Mouse (Mus musculus): ENCODE results near the gene Fam160b1.

Fam160b1 gene

DNA sequence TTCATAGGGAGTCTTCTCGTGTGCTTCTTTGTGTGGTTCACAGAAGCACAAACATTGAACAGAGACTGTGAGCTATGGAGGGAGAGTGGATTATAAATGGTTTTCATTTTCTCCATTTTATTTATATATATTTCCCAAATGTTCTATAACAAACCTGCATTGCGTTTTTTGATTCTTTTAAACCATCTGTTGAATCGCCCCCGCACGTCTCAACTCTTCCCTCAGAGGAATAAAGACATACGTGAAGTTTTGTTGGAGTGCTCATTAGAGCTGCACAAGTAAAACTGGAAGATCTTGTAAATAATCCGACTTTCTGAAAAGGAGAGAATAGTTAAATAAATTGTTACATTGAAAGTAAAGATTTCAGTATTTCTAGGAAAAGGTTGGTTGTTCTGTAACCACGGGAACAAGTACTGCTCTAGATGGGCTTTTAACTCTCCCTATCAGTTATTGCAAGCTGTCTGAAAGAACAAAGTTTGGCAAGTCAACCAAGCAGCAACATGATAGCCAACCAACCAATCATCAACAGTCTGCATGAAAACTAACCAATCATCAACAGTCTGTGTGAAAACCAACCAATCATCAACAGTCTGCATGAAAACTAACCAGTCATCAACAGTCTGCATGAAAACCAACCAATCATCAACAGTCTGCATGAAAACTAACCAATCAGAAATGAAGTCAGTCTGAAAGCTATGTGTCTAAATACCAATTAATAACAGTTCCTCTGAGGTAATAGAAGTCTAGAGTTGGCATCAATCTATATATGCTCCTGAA, 54.7 kb downstream of the Fam160b1 start:
- CTCF ChIA-PET: no interaction called here

DNA sequence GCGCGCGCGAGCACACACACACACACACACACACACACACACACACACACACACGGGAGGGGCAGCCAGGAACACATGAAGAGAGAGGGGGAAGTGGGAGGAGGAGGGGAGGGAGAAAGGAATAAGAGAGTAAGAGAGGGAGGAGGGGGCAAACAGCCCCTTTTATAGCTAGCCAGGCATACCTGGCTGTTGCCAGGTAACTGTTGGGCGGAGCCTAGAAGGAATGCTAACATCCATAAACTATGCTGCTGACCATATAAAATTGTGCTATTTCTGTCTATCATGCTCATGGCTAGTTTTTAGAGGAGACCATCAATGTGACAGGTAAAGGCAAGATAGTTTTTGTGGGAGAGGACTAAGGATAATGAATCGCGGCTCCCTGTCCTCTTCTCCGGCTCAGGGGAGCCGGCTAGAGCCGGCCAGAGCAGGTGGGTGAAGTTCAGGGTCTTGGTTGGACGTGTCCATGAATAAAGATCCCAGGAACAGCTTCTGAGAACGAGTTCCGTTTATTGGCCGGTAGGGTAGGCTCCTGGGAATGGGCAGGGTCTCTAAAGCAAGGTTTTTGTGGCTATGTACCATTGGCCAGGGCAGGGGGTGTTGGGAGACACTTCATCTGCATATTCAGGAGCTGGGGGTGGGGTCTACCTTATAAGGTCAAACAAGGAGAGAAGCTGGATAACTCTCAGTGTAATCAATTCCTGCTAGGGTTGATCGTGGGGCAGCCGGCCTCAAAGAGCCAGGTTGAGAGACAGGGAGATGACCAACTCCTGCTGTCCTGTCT, 57.5 kb downstream of the Fam160b1 start:
- CTCF ChIA-PET: no interaction called here

DNA sequence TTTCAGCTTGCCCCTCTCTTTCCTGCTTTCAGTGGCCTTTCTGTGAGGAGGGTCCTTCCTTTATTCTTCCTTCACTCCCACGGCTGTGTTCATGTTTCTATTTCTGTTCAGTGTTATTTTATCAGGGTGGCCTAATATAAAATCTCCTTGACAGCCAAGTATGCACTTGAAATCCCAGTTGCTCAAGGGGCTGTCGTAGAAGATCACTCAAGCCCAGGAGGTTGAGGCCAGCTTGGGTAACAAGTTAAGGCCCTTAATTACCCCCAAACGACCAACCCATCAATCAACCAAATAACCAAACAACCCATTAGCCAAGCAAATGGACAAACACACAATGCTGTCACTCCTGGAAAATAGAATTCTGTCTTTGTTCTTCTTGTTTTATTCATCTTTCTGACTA, 62.9 kb downstream of the Fam160b1 start:
- CTCF ChIA-PET: no interaction called here

DNA sequence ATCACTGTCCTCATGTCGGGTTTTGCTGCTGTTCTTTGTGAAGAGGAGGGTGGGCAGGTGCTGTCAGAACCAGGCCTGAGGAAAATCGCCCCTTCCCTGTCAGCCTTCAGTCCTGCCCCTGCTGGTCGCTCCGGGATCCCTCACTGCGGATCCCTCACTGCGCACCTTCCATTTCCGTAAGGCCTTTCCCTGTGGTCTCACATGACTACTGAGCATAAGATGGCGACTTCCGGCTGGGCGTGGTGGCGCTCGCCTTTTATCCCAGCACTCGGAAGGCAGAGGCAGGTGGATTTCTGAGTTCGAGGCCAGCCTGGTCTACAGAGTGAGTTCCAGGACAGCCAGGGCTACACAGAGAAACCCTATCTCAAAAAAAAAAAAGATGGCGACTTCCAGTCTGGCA, 64.8 kb downstream of the Fam160b1 start:
- CTCF ChIA-PET: no interaction called here

DNA sequence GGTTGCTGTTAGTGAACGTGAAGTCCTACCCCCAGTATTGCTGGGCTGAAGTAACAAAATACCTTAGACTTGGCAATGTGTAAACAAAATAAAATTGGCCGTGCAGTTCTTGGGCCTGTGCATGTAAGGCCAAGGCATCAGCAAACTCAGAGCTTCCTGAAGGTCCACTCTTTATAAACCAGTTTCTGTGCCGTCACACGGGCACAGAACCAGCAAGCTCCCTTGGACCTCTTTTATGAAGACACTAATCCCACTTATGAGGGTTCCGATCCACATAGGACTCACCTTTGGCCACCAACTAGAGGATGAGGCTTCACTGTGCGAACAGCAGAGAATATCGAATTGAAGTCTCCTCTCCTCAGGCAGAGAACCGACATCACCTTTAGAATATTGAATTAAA, 66.4 kb downstream of the Fam160b1 start:
- CTCF ChIA-PET: no interaction called here

DNA sequence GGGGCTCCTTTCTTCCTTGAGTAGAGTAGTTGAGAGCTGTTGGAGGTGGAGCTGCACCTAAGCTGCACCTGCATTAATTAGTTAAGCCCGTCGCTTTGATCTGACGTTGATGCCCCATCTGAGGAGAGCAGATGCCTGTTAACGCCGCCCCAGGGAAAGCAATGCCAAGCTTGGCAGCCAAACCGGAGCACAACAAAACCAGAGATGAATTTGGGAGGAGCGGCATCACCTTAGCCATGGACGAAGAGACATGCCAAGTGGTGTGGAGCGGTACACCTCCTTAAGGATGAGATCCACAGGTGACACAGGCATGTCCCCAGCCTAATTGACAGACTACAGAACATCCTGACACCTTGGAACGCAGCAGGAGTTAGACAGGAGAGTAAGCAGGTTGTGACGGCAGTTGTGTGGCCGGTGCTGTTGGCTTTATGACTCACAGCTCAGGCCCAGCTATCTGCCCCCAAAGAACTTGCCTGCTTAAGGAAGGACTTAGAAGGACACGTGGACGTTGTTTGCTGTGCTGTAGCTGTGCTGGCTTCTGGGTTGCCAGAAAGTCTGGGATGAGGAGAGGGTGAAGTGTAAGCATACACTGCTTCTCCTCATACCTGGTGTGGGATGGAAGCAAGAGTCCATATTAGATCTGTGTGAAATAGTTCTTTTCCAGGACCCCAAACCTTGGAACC, 67.4 kb downstream of the Fam160b1 start:
- CTCF ChIA-PET: no interaction called here

DNA sequence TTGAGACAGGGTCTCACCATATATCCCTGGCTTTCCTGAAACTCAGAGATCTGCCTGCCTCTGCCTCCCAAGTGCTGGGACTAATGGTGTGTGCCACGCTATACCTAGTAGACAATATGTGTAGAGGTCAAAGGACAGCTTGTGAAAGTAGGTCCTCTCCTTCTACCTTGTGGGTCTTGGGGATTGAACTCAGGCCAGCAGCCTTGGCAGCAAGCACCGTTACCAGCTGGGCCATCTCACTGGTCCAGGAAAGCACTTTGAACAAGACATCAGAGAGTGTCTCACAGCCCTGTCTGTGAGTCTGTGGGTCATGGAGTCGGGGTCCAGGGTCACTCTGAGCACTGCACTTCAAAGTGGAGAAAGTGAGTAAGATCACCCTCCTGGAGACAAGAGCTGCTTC, 68.2 kb downstream of the Fam160b1 start:
- CTCF ChIA-PET: interaction anchor here (0.6 kb wide), 1 partner anchor 24 kb away, joined by 5 read pairs; no protein-coding TSS in a partner anchor

DNA sequence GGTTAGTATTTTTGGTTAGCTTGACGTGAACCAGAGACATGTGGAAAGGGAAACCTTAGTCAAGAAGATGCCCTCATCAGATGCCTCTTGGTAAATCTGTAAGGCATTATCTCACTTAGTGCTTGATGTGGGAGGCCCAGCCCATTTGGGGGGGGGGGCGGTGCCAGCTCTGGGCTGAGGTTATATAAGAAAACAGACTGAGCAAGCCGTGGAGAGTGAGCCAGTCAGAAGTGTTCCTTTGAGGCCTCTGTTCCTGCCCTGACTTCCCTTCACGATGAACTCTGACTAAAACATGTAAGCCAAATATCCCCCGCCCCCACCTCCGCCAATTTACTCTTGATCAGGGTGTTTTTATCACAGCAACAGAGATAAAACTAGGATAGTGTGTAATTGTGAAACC, 69.4 kb downstream of the Fam160b1 start:
- CTCF ChIA-PET: no interaction called here

DNA sequence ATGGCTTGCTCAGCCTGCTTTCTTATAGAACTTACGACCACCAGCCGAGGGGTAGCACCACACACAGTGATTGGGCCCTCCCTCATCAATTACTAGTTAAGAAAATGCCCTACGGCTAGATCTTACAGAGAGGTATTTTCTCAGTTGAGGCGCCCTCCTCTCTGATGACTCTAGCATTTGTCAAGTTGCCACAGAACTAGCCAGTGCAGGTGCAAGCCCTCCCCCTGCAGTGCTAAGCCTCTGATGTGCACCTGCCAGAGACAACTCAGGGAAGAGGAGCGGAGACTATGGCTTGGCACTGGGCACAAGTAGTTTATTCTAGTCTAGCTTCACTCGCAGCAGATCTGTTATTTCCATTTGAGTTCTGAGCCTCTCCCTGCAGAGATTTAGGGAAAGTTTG, 71.0 kb downstream of the Fam160b1 start:
- CTCF ChIA-PET: interaction anchor here (0.6 kb wide), 1 partner anchor 131 kb away, joined by 7 read pairs; no protein-coding TSS in a partner anchor

DNA sequence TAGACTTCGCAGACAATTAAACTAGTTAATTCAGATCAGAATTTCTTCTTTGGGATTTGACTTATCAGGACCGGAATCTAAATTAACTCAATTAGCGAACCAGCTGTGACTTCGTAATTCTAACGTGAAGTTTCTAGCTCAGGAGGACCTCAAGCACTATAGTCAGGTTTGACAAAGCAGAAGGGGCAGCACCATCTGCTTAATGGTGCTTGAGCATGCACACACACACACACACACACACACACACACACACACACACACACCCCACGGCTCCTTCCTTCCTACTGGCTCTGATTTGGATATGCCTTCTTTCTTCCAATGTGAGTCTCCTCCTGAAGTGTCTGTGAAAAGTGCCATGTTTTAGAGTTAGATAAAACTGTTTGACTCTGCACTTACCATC, 73.5 kb downstream of the Fam160b1 start:
- CTCF ChIA-PET: interaction anchor here (0.6 kb wide), 2 partner anchors 30 to 356 kb away, joined by 4 to 6 read pairs; no protein-coding TSS in a partner anchor

DNA sequence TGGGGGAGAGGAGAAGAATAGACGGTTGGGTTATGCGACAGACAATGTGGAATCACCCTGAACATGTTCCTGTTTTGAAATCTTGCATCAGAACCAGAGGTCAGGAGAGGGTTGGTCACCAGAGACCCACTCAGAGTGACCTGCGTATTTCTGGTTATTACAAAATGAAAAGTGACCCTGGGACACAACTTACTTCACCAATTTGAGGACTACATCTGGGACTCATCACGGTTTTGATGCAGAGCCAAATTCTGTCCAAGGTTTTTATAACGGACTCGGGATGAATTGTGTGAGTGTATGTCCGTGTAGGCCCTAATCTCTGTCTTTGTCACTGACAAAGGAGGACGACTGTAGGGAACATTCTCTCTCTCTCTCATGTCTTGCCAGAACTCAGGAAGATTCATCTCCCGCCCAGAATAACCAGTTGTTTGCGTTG, 76.1 kb downstream of the Fam160b1 start:
- CTCF ChIA-PET: no interaction called here

DNA sequence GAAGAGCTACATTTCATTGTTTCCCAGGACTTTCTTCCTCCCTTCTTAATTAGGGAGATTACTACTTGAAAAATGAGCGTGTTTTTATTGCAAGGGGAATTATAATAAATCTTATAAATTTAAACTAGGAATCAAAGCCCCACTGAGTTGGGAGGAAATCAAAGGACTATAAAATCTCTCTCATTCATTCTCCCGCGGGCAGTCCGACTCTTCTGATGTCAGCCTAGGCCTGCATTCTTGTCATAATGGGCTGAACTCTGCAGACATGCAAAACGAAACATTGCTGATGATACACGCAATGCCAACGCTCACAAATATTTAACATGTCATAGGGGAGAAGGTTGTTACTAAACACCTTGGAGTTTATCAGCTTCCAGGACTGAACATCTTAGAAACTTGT, 76.6 kb downstream of the Fam160b1 start:
- CTCF ChIA-PET: no interaction called here

Data from spleen, embryonic (tissue).